Comparison of ENCODE assay signal across 8 mouse cellular contexts in genomic region chr15:77150000-77150399, GRCm38 (mm10).
DNase-seq lines count a peak whose midpoint lies in the region; ATAC-seq and TF ChIP-seq lines count a peak whose summit lies in the region.

No protein-coding gene starts in this region.

- peaks cover 66% of the 10 kb centered on the region for H3K4me1 ChIP-seq in heart, embryonic 10.5 days
- H3K4me1 ChIP-seq in hindbrain, embryonic 10.5 days (replicated peaks) = peaks cover 60% of the 10 kb centered on the region
- H3K4me1 ChIP-seq in liver, postnatal 0 days (ENCODE audit: insufficient read depth) = peaks cover 15% of the 10 kb centered on the region

- peak overlapping the region; percentile 87 for H3ac ChIP-seq in C2C12 (ENCODE audit: control insufficient read depth, insufficient read length, low read depth)

- peaks cover 86% of the 10 kb centered on the region for H3K79me2 ChIP-seq in C2C12 (ENCODE audit: control insufficient read depth, insufficient read depth)

- TF ChIP-seq EP300 in liver, postnatal 0 days (IDR thresholded peaks at IDR 0.05; ENCODE audit: low read depth) = no peak

- TF ChIP-seq CTCF in C2C12 (IDR thresholded peaks at IDR 0.05; ENCODE audit: control insufficient read depth, insufficient read depth, insufficient read length) = no peak
- no peak for TF ChIP-seq CTCF in liver, postnatal 0 days (IDR thresholded peaks at IDR 0.05; ENCODE audit: low read depth)

- peaks cover 4% of the 10 kb centered on the region; the same call in 1 of the 2 replicates for H3K36me3 ChIP-seq in heart, embryonic 10.5 days
- H3K36me3 ChIP-seq in C2C12 (ENCODE audit: control insufficient read depth, insufficient read depth) = peaks cover 43% of the 10 kb centered on the region
- no peaks in the 10 kb centered on the region for H3K36me3 ChIP-seq in hindbrain, embryonic 10.5 days
- H3K36me3 ChIP-seq in liver, postnatal 0 days (replicated peaks; ENCODE audit: insufficient read depth, low read length) = no peaks in the 10 kb centered on the region

- H3K4me2 ChIP-seq in liver, postnatal 0 days (ENCODE audit: low read depth, low read length) = peak overlapping the region; percentile 70

- no peak for ATAC-seq in liver, postnatal 0 days
- ATAC-seq in activated CD4-positive, CD25-positive, alpha-beta regulatory T cell, adult 4 months = no peak

- 51% methylated on average over 3 of the region's 3 CpGs for WGBS in heart, embryonic 10.5 days
- 35% methylated on average over 3 of the region's 3 CpGs for WGBS in hindbrain, embryonic 10.5 days
- 25% methylated on average over 3 of the region's 3 CpGs for WGBS in liver, postnatal 0 days (ENCODE audit: insufficient replicate concordance)

- H3K9ac ChIP-seq in liver, postnatal 0 days (replicated peaks) = 0 out of 2 replicates have a peak overlapping the region, but pooled peaks have one; percentile 39

- no peaks in the 10 kb centered on the region for H3K9me3 ChIP-seq in heart, embryonic 10.5 days
- H3K9me3 ChIP-seq in hindbrain, embryonic 10.5 days = no peaks in the 10 kb centered on the region
- no peaks in the 10 kb centered on the region for H3K9me3 ChIP-seq in liver, postnatal 0 days (ENCODE audit: low read length)

- H3K27ac ChIP-seq in heart, embryonic 10.5 days = peak overlapping the region; percentile 89
- H3K27ac ChIP-seq in hindbrain, embryonic 10.5 days = peak overlapping the region; percentile 89
- H3K27ac ChIP-seq in liver, postnatal 0 days (ENCODE audit: low read depth) = peak overlapping the region; percentile 69

- peaks cover 80% of the 10 kb centered on the region for H3K79me3 ChIP-seq in C2C12 (ENCODE audit: low read depth)

- no peaks in the 10 kb centered on the region for H3K27me3 ChIP-seq in heart, embryonic 10.5 days (ENCODE audit: insufficient read depth, poor library complexity, severe bottlenecking)
- no peaks in the 10 kb centered on the region for H3K27me3 ChIP-seq in C2C12 (ENCODE audit: control insufficient read depth, insufficient read depth, insufficient read length)
- H3K27me3 ChIP-seq in hindbrain, embryonic 10.5 days (ENCODE audit: insufficient read depth, poor library complexity, severe bottlenecking) = no peaks in the 10 kb centered on the region
- H3K27me3 ChIP-seq in liver, postnatal 0 days (ENCODE audit: insufficient read depth, low read length) = no peaks in the 10 kb centered on the region

- DNase-seq in heart, embryonic 10.5 days (ENCODE audit: low spot score) = no peak
- DNase-seq in heart, adult 8-10 months (ENCODE audit: low spot score) = no peak
- DNase-seq in hindbrain, embryonic 10.5 days (ENCODE audit: low spot score) = no peak
- DNase-seq in liver, postnatal 0 days = peak; percentile 21
- DNase-seq in urinary bladder, postnatal 36 days (ENCODE audit: low spot score in 2 of 2) = no peak
- DNase-seq in T-cell, adult 2 months (ENCODE audit: low spot score) = no peak

- H3K4me3 ChIP-seq in heart, embryonic 10.5 days = peak overlapping the region; percentile 65
- peak overlapping the region; percentile 52 for H3K4me3 ChIP-seq in C2C12 (ENCODE audit: insufficient read depth, poor library complexity, severe bottlenecking)
- peak overlapping the region; percentile 63 for H3K4me3 ChIP-seq in hindbrain, embryonic 10.5 days
- peak overlapping the region; percentile 29 for H3K4me3 ChIP-seq in liver, postnatal 0 days (ENCODE audit: low read depth, low read length)

TF ChIP-seq in C2C12, 6 proteins besides CTCF, POLR2A, EP300 and RAD21:
- no peak for TF ChIP-seq MYOD1 (IDR thresholded peaks at IDR 0.05; ENCODE audit: control insufficient read depth, insufficient read length, low read depth)
- no peak for TF ChIP-seq FOSL1 (IDR thresholded peaks at IDR 0.05; ENCODE audit: insufficient read depth, low read length, poor library complexity, severe bottlenecking)
- no peak for TF ChIP-seq MAX (IDR thresholded peaks at IDR 0.05)
- TF ChIP-seq USF1 (IDR thresholded peaks at IDR 0.05; ENCODE audit: low read depth) = no peak
- no peak for TF ChIP-seq MYOG (IDR thresholded peaks at IDR 0.05; ENCODE audit: control insufficient read depth, extremely low read depth, insufficient read length)
- TF ChIP-seq CEBPB (IDR thresholded peaks at IDR 0.05; ENCODE audit: low read depth) = no peak
